Mouse (Mus musculus): ENCODE measurements around the gene Aldh1a1. TPM values are rescaled to one million over a fixed set of nuclear protein-coding genes. Genes with fewer than 3 reads are reported as not detected.

Aldh1a1 gene
- polyA plus RNA-seq, 1 experiment = not detected

DNA sequence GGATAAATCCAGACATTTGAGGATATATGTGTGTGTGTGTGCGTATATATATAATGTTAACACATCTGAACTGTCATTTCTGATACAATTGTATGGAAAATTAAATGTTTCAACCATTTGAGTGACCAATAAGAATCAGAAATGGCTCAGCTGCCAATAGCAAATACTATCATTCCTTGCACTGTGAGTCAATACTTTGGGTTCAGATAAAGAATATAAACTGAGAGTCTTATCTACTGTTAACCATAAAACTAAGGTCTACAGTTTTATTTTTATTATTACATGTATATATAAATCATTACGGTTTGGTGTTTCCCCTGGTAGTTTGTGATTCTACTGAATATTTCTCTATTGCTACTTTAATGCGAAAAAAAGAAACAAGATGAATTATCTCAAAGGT lies 65.6 kb downstream of the Aldh1a1 start:
- no peak for TF ChIP-seq POLR2AphosphoS2 (IDR thresholded peaks at IDR 0.05; ENCODE audit: insufficient read length, low read depth)
- TF ChIP-seq POLR2A (IDR thresholded peaks at IDR 0.05; ENCODE audit: insufficient read length, low read depth) = no peak
- no peak for TF ChIP-seq CEBPB (IDR thresholded peaks at IDR 0.05; ENCODE audit: insufficient read depth, poor library complexity, severe bottlenecking)
- no peak for TF ChIP-seq E2F4 (IDR thresholded peaks at IDR 0.05; ENCODE audit: insufficient read depth)
- no peak for TF ChIP-seq TCF12 (IDR thresholded peaks at IDR 0.05; ENCODE audit: insufficient read depth, poor library complexity, severe bottlenecking)
- TF ChIP-seq SRF (IDR thresholded peaks at IDR 0.05; ENCODE audit: control insufficient read depth, insufficient read length, low read depth) = no peak
- TF ChIP-seq TCF3 (IDR thresholded peaks at IDR 0.05; ENCODE audit: insufficient read length, low read depth) = no peak
- TF ChIP-seq MYOD1 (IDR thresholded peaks at IDR 0.05; ENCODE audit: control insufficient read depth in 1 of 3, insufficient read length in 2 of 3, low read depth in 2 of 3) = no peak
- no peak for TF ChIP-seq USF1 (IDR thresholded peaks at IDR 0.05; ENCODE audit: low read depth)
- no peak for TF ChIP-seq MAX (IDR thresholded peaks at IDR 0.05; ENCODE audit: low read depth)
- no peak for TF ChIP-seq REST (IDR thresholded peaks at IDR 0.05; ENCODE audit: insufficient read depth, insufficient read length)
- TF ChIP-seq MYOG (IDR thresholded peaks at IDR 0.05; ENCODE audit: control insufficient read depth in 1 of 3, insufficient read depth in 1 of 3, insufficient read length in 2 of 3, low read depth in 2 of 3) = no peak
- H3K4me3 ChIP-seq = no peak overlapping the region
- H3ac ChIP-seq (ENCODE audit: control insufficient read depth, insufficient read length) = no peak overlapping the region

GRCm38 (mm10) chr19:20558544-20558943 lies 66.0 kb downstream of the Aldh1a1 start:
- Histone ChIP-seq H3K79me2 (ENCODE audit: control insufficient read depth, insufficient read depth) (no peaks in the 10 kb centered on the region), H3K27me3 (ENCODE audit: control insufficient read depth, insufficient read depth, insufficient read length) (no peaks in the 10 kb centered on the region), H3K4me3 (no peak overlapping the region), H3K36me3 (ENCODE audit: control insufficient read depth, insufficient read depth) (no peaks in the 10 kb centered on the region), H3K4me2 (ENCODE audit: low read depth) (no peak overlapping the region), H3ac (ENCODE audit: control insufficient read depth, insufficient read length) (no peak overlapping the region)
- TF ChIP-seq E2F4 (IDR thresholded peaks at IDR 0.05; ENCODE audit: insufficient read depth) (no peak), CEBPB (IDR thresholded peaks at IDR 0.05; ENCODE audit: insufficient read depth, poor library complexity, severe bottlenecking) (no peak), SRF (IDR thresholded peaks at IDR 0.05; ENCODE audit: control insufficient read depth, insufficient read length, low read depth) (no peak), TCF3 (IDR thresholded peaks at IDR 0.05; ENCODE audit: insufficient read length, low read depth) (no peak), MYOG (IDR thresholded peaks at IDR 0.05; ENCODE audit: control insufficient read depth in 1 of 3, insufficient read depth in 1 of 3, insufficient read length in 2 of 3, low read depth in 2 of 3) (no peak), MYOD1 (IDR thresholded peaks at IDR 0.05; ENCODE audit: control insufficient read depth in 1 of 3, insufficient read length in 2 of 3, low read depth in 2 of 3) (no peak), TCF12 (IDR thresholded peaks at IDR 0.05; ENCODE audit: insufficient read depth, poor library complexity, severe bottlenecking) (no peak), REST (IDR thresholded peaks at IDR 0.05; ENCODE audit: insufficient read depth, insufficient read length) (no peak), POLR2A (IDR thresholded peaks at IDR 0.05; ENCODE audit: insufficient read length, low read depth) (no peak)

More for the DNA sequence above, 65.6 kb downstream of the Aldh1a1 start:
- no peaks in the 10 kb centered on the region for H3K36me3 ChIP-seq (ENCODE audit: control insufficient read depth, insufficient read depth)
- no peaks in the 10 kb centered on the region for H3K79me2 ChIP-seq (ENCODE audit: control insufficient read depth, insufficient read depth)
- no peak overlapping the region for H3K4me2 ChIP-seq (ENCODE audit: low read depth)
- no peaks in the 10 kb centered on the region for H3K27me3 ChIP-seq (ENCODE audit: control insufficient read depth, insufficient read depth, insufficient read length)

GRCm38 (mm10) chr19:20558952-20559351 lies 66.4 kb downstream of the Aldh1a1 start:
- no peaks in the 10 kb centered on the region for H3K27me3 ChIP-seq (ENCODE audit: control insufficient read depth, insufficient read depth, insufficient read length)
- peak overlapping the region; percentile 14 for H3K4me2 ChIP-seq (ENCODE audit: low read depth)
- H3K4me3 ChIP-seq = no peak overlapping the region
- no peaks in the 10 kb centered on the region for H3K36me3 ChIP-seq (ENCODE audit: control insufficient read depth, insufficient read depth)
- H3ac ChIP-seq (ENCODE audit: control insufficient read depth, insufficient read length) = no peak overlapping the region
- no peak for TF ChIP-seq POLR2AphosphoS2 (IDR thresholded peaks at IDR 0.05; ENCODE audit: insufficient read length, low read depth)
- TF ChIP-seq USF1 (IDR thresholded peaks at IDR 0.05; ENCODE audit: low read depth) = no peak
- TF ChIP-seq REST (IDR thresholded peaks at IDR 0.05; ENCODE audit: insufficient read depth, insufficient read length) = no peak
- no peak for TF ChIP-seq CEBPB (IDR thresholded peaks at IDR 0.05; ENCODE audit: insufficient read depth, poor library complexity, severe bottlenecking)
- H3K79me2 ChIP-seq (ENCODE audit: control insufficient read depth, insufficient read depth) = no peaks in the 10 kb centered on the region

DNA sequence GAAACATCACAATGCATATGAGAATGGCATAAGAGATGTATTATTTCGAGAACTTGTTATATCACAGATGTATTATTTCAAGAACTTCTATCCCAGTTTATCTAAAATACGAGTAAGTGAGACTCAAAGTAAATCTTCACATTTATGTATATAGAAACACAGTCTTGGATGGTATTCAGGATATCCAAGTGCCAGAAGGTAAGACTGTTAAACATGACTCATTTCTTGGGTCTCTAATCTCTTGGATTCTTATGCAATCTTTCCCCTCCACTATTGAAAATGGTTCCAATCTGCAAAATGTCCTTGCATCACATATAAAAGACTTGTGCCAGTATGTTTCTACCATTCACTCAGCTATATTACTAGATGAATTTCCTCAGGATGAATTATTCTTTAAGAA lies 67.4 kb downstream of the Aldh1a1 start:
- no peak overlapping the region for H3ac ChIP-seq (ENCODE audit: control insufficient read depth, insufficient read length)
- H3K36me3 ChIP-seq (ENCODE audit: control insufficient read depth, insufficient read depth) = no peaks in the 10 kb centered on the region
- H3K4me2 ChIP-seq (ENCODE audit: low read depth) = no peak overlapping the region
- no peak overlapping the region for H3K4me3 ChIP-seq
- no peaks in the 10 kb centered on the region for H3K27me3 ChIP-seq (ENCODE audit: control insufficient read depth, insufficient read depth, insufficient read length)
- no peaks in the 10 kb centered on the region for H3K79me2 ChIP-seq (ENCODE audit: control insufficient read depth, insufficient read depth)
- TF ChIP-seq CEBPB (IDR thresholded peaks at IDR 0.05; ENCODE audit: insufficient read depth, poor library complexity, severe bottlenecking) (peak; percentile 21; the same call in 1 of the 2 replicates), USF1 (IDR thresholded peaks at IDR 0.05; ENCODE audit: low read depth) (no peak)

DNA sequence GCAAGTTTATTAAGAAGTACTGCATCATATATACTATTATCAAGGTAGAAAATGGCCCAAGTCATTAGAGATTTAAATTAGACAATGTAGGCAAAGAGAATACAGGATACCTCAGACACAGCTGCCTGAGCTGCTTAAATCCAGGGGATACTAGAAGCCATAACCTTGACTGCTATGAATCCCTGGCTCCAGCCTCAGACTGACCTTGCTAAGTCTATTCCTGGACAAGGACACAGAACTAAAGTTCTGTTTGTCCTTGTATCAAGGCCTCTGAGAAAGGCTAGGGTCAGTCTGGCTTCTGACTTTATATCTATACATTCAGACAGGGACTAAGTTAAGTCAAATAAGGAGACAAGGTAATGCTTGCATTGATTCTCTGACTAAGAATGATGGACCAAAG lies 69.9 kb downstream of the Aldh1a1 start:
- TF ChIP-seq POLR2AphosphoS2 (IDR thresholded peaks at IDR 0.05; ENCODE audit: insufficient read length, low read depth) (no peak), USF1 (IDR thresholded peaks at IDR 0.05; ENCODE audit: low read depth) (no peak), SRF (IDR thresholded peaks at IDR 0.05; ENCODE audit: control insufficient read depth, insufficient read length, low read depth) (no peak), MAX (IDR thresholded peaks at IDR 0.05; ENCODE audit: low read depth) (no peak), MYOD1 (IDR thresholded peaks at IDR 0.05; ENCODE audit: control insufficient read depth in 1 of 3, insufficient read length in 2 of 3, low read depth in 2 of 3) (no peak), POLR2A (IDR thresholded peaks at IDR 0.05; ENCODE audit: insufficient read length, low read depth) (no peak), CEBPB (IDR thresholded peaks at IDR 0.05; ENCODE audit: insufficient read depth, poor library complexity, severe bottlenecking) (no peak), REST (IDR thresholded peaks at IDR 0.05; ENCODE audit: insufficient read depth, insufficient read length) (no peak)
- no peaks in the 10 kb centered on the region for H3K27me3 ChIP-seq (ENCODE audit: control insufficient read depth, insufficient read depth, insufficient read length)
- H3ac ChIP-seq (ENCODE audit: control insufficient read depth, insufficient read length) = no peak overlapping the region
- H3K36me3 ChIP-seq (ENCODE audit: control insufficient read depth, insufficient read depth) = no peaks in the 10 kb centered on the region
- no peak overlapping the region for H3K4me3 ChIP-seq
- H3K79me2 ChIP-seq (ENCODE audit: control insufficient read depth, insufficient read depth) = no peaks in the 10 kb centered on the region
- H3K4me2 ChIP-seq (ENCODE audit: low read depth) = no peak overlapping the region

Data from myocyte (in vitro differentiated cells).